Mouse (Mus musculus) neural tube, embryonic 11.5 days (tissue): ENCODE results near the gene Wdr74. TPM values are rescaled to one million over a fixed set of nuclear protein-coding genes. Genes with fewer than 3 reads are reported as not detected.

ENCODE experiments used
- ATAC-seq: fragments of 200-750 bp; cut with Nextera tagmentation; 2 replicates; pipeline ENCODE4 v1.8.0; 2017; ENCODE audit warnings: moderate number of reproducible peaks, mild to moderate bottlenecking, moderate TSS enrichment, moderate library complexity; ENCODE audit not compliant: insufficient read depth, low FRiP score, low TSS enrichment
- DNase-seq: peaks from one replicate; pipeline ENCODE4 v3.0.0-alpha.2; 2015; ENCODE audit warnings: low spot score
- H3K27ac ChIP-seq: fragments of 300-500 bp; sonication (generic); 2 replicates; pipeline ENCODE4 v1.5.1; 2014; ENCODE audit warnings: low read depth, mild to moderate bottlenecking, low read length
- H3K27me3 ChIP-seq: fragments of 300-500 bp; sonication (generic); 2 replicates; pipeline ENCODE4 v1.6.1; 2014; ENCODE audit warnings: mild to moderate bottlenecking, low read length, mixed read lengths; ENCODE audit not compliant: control insufficient read depth, insufficient read depth
- H3K36me3 ChIP-seq: fragments of 300-500 bp; sonication (generic); 2 replicates; pipeline ENCODE4 v1.6.1; 2014; ENCODE audit warnings: mild to moderate bottlenecking, low read length, moderate library complexity, mixed read lengths; ENCODE audit not compliant: control insufficient read depth, insufficient read depth
- H3K4me1 ChIP-seq: fragments of 300-500 bp; sonication (generic); 2 replicates; pipeline ENCODE4 v1.6.1; 2014; ENCODE audit warnings: low read length, mixed read lengths; ENCODE audit not compliant: control insufficient read depth, insufficient read depth
- H3K4me2 ChIP-seq: fragments of 300-500 bp; sonication (generic); 2 replicates; pipeline ENCODE4 v1.6.1; 2014; ENCODE audit warnings: low read depth, mild to moderate bottlenecking, moderate library complexity
- H3K4me3 ChIP-seq: fragments of 300-500 bp; sonication (generic); 2 replicates; pipeline ENCODE4 v1.5.1; 2014; ENCODE audit warnings: low read depth, low read length
- H3K9ac ChIP-seq: fragments of 300-500 bp; sonication (generic); 2 replicates; pipeline ENCODE4 v1.6.1; 2014; ENCODE audit warnings: mild to moderate bottlenecking, low read length
- H3K9me3 ChIP-seq: fragments of 300-500 bp; sonication (generic); 2 replicates; pipeline ENCODE4 v1.6.1; 2016; ENCODE audit warnings: low read length; ENCODE audit not compliant: control insufficient read depth
- WGBS: fragments of 180-500 bp; shearing (Covaris S2); extraction: QIAGEN DNeasy Blood & Tissue Kit; methylation state at CpG from one replicate; pipeline ENCODE4 v1.1.7; 2014; 5-methylcytosine and 5-hydroxymethylcytosine counted together
- microRNA-seq: library from miRNA; unstranded; fragments of <30 nt; microRNA quantifications from one replicate; pipeline ENCODE4, GENCODE M21; 2016
- polyA plus RNA-seq: library from polyadenylated mRNA; unstranded; fragments of >200 nt; fragmentation: Nextera tagmentation; extraction: Ambion mirVana; gene quantifications from 2 replicates; pipeline ENCODE4 v1.2.1, GENCODE M21; 2014

Wdr74 gene
- polyA plus RNA-seq, 1 experiment from 2014 or later: 92.8 TPM

DNA sequence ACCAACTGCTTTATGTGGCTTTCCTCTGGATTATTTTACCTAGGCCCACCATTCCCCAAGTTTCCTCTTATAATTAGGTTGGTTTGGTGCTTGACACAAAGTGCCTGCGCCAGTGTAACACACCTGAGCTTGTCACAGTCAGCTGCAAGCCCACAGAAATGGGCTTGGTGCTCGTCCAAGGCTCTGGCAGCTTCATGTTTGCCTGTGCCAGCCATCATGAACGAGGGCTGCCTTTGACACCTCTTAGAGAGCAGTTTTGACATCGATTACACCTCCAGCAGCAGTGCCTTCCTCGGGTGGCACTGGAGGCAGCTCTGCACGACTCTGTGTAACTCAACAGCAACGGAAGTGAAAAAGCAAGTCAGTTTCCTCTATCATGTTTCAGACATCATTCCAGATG, 54.5 kb downstream of the Wdr74 start:
- no peak overlapping the region for H3K27ac ChIP-seq
- H3K4me3 ChIP-seq: no peak overlapping the region
- H3K36me3 ChIP-seq: peaks cover 12% of the 10 kb centered on the region
- H3K9ac ChIP-seq: no peak overlapping the region
- DNase-seq (no peak), ATAC-seq (no peak)
- no peaks in the 10 kb centered on the region for H3K27me3 ChIP-seq
- H3K9me3 ChIP-seq: no peaks in the 10 kb centered on the region
- H3K4me2 ChIP-seq: no peak overlapping the region
- H3K4me1 ChIP-seq: peaks cover 5% of the 10 kb centered on the region; the same call in 1 of the 2 replicates
- 83% methylated on average over 7 of the region's 7 CpGs for WGBS

Small RNA genes within 50 kb of the gene (microRNA-seq; reads per million reads assigned to microRNA genes)
- not detected for gene Mir6992

Other genes with a start within 250 kb of the Wdr74 start
- gene Slc22a8, start 144.6 kb upstream of the Wdr74 start, polyA plus RNA-seq: 0.20 TPM in 1 of 2 replicates, not detected in the other
- 0.53 and 0.69 TPM in 2 replicates for gene Slc22a6, start 117.8 kb upstream of the Wdr74 start, polyA plus RNA-seq
- gene Chrm1, start 72.0 kb upstream of the Wdr74 start, polyA plus RNA-seq: 0.05 TPM in 2 replicates
- gene Slc3a2, start 12.5 kb upstream of the Wdr74 start, polyA plus RNA-seq: 132 and 135 TPM in 2 replicates
- 1.4 and 2.1 TPM in 2 replicates for gene 1700092M07Rik, start 4.9 kb downstream of the Wdr74 start, polyA plus RNA-seq
- gene Stx5a, start 5.6 kb downstream of the Wdr74 start, polyA plus RNA-seq: 97.6 and 103 TPM in 2 replicates
- gene Nxf1, start 21.2 kb downstream of the Wdr74 start, polyA plus RNA-seq: 243 and 245 TPM in 2 replicates
- 181 and 195 TPM in 2 replicates for gene Tmem223, start 35.2 kb downstream of the Wdr74 start, polyA plus RNA-seq
- gene Tmem179b, start 38.6 kb downstream of the Wdr74 start, polyA plus RNA-seq: 41.8 and 46.7 TPM in 2 replicates
- 20.7 and 22.4 TPM in 2 replicates for gene Taf6l, start 50.6 kb downstream of the Wdr74 start, polyA plus RNA-seq
- gene Polr2g, start 62.8 kb downstream of the Wdr74 start, polyA plus RNA-seq: 172 and 182 TPM in 2 replicates
- 6.6 and 7.2 TPM in 2 replicates for gene Zbtb3, start 66.7 kb downstream of the Wdr74 start, polyA plus RNA-seq
- 50.6 and 51.6 TPM in 2 replicates for gene Ttc9c, start 83.5 kb downstream of the Wdr74 start, polyA plus RNA-seq
- gene Hnrnpul2, start 84.2 kb downstream of the Wdr74 start, polyA plus RNA-seq: 5.7 and 6.1 TPM in 2 replicates
- gene AC129217.1, start 93.9 kb downstream of the Wdr74 start, polyA plus RNA-seq: 0.57 TPM in 1 of 2 replicates, not detected in the other
- gene Bscl2, start 101.6 kb downstream of the Wdr74 start, polyA plus RNA-seq: 54.1 and 55.3 TPM in 2 replicates
- gene Gng3, start 103.4 kb downstream of the Wdr74 start, polyA plus RNA-seq: 137 and 151 TPM in 2 replicates
- gene Lrrn4cl, start 114.9 kb downstream of the Wdr74 start, polyA plus RNA-seq: 0.32 and 0.44 TPM in 2 replicates
- gene Ubxn1, start 135.7 kb downstream of the Wdr74 start, polyA plus RNA-seq: 182 and 186 TPM in 2 replicates
- gene Uqcc3, start 145.1 kb downstream of the Wdr74 start, polyA plus RNA-seq: 52.9 and 55.0 TPM in 2 replicates
- 93.5 and 93.8 TPM in 2 replicates for gene Lbhd1, start 147.9 kb downstream of the Wdr74 start, polyA plus RNA-seq
- gene Gm49403, start 148.1 kb downstream of the Wdr74 start, polyA plus RNA-seq: not detected in 2 replicates
- gene 1810009A15Rik, start 153.0 kb downstream of the Wdr74 start, polyA plus RNA-seq: 103 and 112 TPM in 2 replicates
- gene Gm49416, start 153.1 kb downstream of the Wdr74 start, polyA plus RNA-seq: not detected in 2 replicates
- gene Ints5, start 157.2 kb downstream of the Wdr74 start, polyA plus RNA-seq: 40.8 and 49.9 TPM in 2 replicates
- 116 and 128 TPM in 2 replicates for gene Ganab, start 162.2 kb downstream of the Wdr74 start, polyA plus RNA-seq
- 50.6 and 59.0 TPM in 2 replicates for gene B3gat3, start 184.5 kb downstream of the Wdr74 start, polyA plus RNA-seq
- gene Rom1, start 193.5 kb downstream of the Wdr74 start, polyA plus RNA-seq: 0.88 and 1.2 TPM in 2 replicates
- 7.9 and 9.3 TPM in 2 replicates for gene Eml3, start 193.7 kb downstream of the Wdr74 start, polyA plus RNA-seq
- 55.6 and 57.5 TPM in 2 replicates for gene Mta2, start 206.0 kb downstream of the Wdr74 start, polyA plus RNA-seq
- gene Tut1, start 218.0 kb downstream of the Wdr74 start, polyA plus RNA-seq: 30.2 and 36.3 TPM in 2 replicates
- 468 and 469 TPM in 2 replicates for gene Eef1g, start 231.2 kb downstream of the Wdr74 start, polyA plus RNA-seq